Mouse (Mus musculus) stomach, embryonic 14.5 days (tissue): ENCODE measurements around the gene Arf4. TPM values are rescaled to one million over a fixed set of nuclear protein-coding genes. Genes with fewer than 3 reads are reported as not detected.

Source experiments
- ATAC-seq: fragments of 200-750 bp; cut with Nextera tagmentation; 2 replicates; pipeline ENCODE4 v1.8.0; 2017; ENCODE audit warnings: low read depth, moderate TSS enrichment; ENCODE audit not compliant: insufficient number of reproducible peaks, insufficient read depth, low FRiP score
- H3K27ac ChIP-seq: fragments of 300-500 bp; sonication (generic); 2 replicates; pipeline ENCODE4 v1.5.1; 2014; ENCODE audit warnings: mild to moderate bottlenecking, low read length, moderate library complexity, mixed read lengths
- H3K27me3 ChIP-seq: fragments of 300-500 bp; sonication (generic); 2 replicates; pipeline ENCODE4 v1.6.1; 2014; ENCODE audit warnings: low read length, control low read depth, mixed read lengths; ENCODE audit not compliant: control insufficient read depth, insufficient read depth
- H3K36me3 ChIP-seq: fragments of 300-500 bp; sonication (generic); 2 replicates; pipeline ENCODE4 v1.6.1; 2014; ENCODE audit warnings: mild to moderate bottlenecking, control low read depth, low read length, moderate library complexity, mixed read lengths; ENCODE audit not compliant: control insufficient read depth, insufficient read depth
- H3K4me1 ChIP-seq: fragments of 300-500 bp; sonication (generic); 2 replicates; pipeline ENCODE4 v1.6.1; 2014; ENCODE audit warnings: low read length, control low read depth, mixed read lengths; ENCODE audit not compliant: control insufficient read depth, insufficient read depth
- H3K4me2 ChIP-seq: fragments of 300-500 bp; sonication (generic); replicated peaks from 2 replicates; pipeline ENCODE4 v1.6.1; 2014; ENCODE audit warnings: low read depth, low read length, control low read depth
- H3K4me3 ChIP-seq: fragments of 300-500 bp; sonication (generic); 2 replicates; pipeline ENCODE4 v1.5.1; 2014; ENCODE audit warnings: low read depth, low read length, control low read depth
- H3K9ac ChIP-seq: fragments of 300-500 bp; sonication (generic); replicated peaks from 2 replicates; pipeline ENCODE4 v1.6.1; 2014; ENCODE audit warnings: low read depth, mild to moderate bottlenecking, control low read depth, low read length, moderate library complexity, mixed read lengths
- H3K9me3 ChIP-seq: fragments of 300-500 bp; sonication (generic); 2 replicates; pipeline ENCODE4 v1.6.1; 2016; ENCODE audit warnings: low read depth, low read length, control low read depth; ENCODE audit not compliant: control insufficient read depth
- WGBS: fragments of 180-500 bp; shearing (Covaris S2); extraction: QIAGEN DNeasy Blood & Tissue Kit; methylation state at CpG from one replicate; pipeline ENCODE4 v1.1.7; 2014; 5-methylcytosine and 5-hydroxymethylcytosine counted together
- polyA plus RNA-seq: library from polyadenylated mRNA; unstranded; fragments of >200 nt; fragmentation: Nextera tagmentation; extraction: Ambion mirVana; gene quantifications from 2 replicates; pipeline ENCODE4 v1.2.1, GENCODE M21; 2014

Gene Arf4
- polyA plus RNA-seq: 666 and 710 TPM in 2 replicates

- Histone ChIP-seq H3K4me1 (peaks cover 6% of the 10 kb centered on the region; the same call in 1 of the 2 replicates), H3K4me3 (peak within 1 kb of the TSS; percentile 97), H3K9me3 (no peaks in the 10 kb centered on the region), H3K9ac (peak within 1 kb of the TSS; percentile 91), H3K4me2 (peak within 1 kb of the TSS; percentile 63), H3K36me3 (no peaks in the 10 kb centered on the region), H3K27me3 (no peaks in the 10 kb centered on the region), H3K27ac (peak within 1 kb of the TSS; percentile 98)
- ATAC-seq: peak; percentile 99
- under 1% methylated on average over 83 of the region's 83 CpGs for WGBS
These were observed at the start of gene Arf4 for GRCm38 (mm10) chr14:26637851-26638707. Gene Arf4 (plus strand): TSS chr14:26638074.

GRCm38 (mm10) chr14:26591353-26591752, 46.5 kb upstream of the Arf4 start:
- H3K36me3 ChIP-seq: peaks cover 3% of the 10 kb centered on the region; the same call in 1 of the 2 replicates
- H3K27ac ChIP-seq: no peak overlapping the region
- H3K27me3 ChIP-seq: no peaks in the 10 kb centered on the region
- no peak overlapping the region for H3K9ac ChIP-seq
- no peak for ATAC-seq
- H3K4me2 ChIP-seq: no peak overlapping the region
- no peaks in the 10 kb centered on the region for H3K9me3 ChIP-seq
- H3K4me3 ChIP-seq: no peak overlapping the region
- H3K4me1 ChIP-seq: 0 out of 2 replicates have a peak, but pooled peaks cover 1% of the 10 kb centered on the region

DNA sequence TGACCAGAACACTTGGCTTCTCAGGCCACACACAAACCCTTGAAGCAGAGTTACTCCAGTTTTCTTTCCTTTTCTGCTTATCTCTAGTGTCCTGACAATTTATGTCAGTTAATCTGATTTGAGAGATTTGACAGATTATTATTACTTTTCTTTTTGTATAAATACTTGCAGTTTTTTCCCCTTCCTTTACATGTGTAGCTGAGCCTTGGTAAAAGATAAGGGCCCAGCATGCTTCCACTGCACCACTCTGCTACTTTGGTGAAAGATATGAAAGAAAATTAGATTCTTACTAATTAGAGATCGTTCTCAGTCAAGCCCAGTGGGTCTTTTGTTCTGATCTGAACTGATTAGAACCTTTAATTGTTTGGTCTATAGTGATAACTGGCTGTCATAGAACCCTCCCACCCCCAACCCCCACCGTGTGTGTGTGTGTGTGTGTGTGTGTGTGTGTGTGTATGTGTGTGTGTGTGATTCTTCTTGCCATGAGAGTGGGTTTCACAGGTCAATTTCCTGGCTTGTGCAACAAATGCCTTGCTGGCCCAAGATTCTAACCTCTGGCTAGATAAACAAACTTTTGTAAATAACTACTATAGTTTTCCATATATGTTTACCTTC, 44.5 kb upstream of the Arf4 start:
- Histone ChIP-seq H3K9me3 (no peaks in the 10 kb centered on the region; the same call in 1 of the 2 replicates), H3K27ac (no peak overlapping the region), H3K4me1 (no peaks in the 10 kb centered on the region), H3K4me3 (no peak overlapping the region), H3K27me3 (no peaks in the 10 kb centered on the region), H3K9ac (no peak overlapping the region), H3K36me3 (peaks cover 9% of the 10 kb centered on the region), H3K4me2 (no peak overlapping the region)
- WGBS: 41% methylated on average over 2 of the region's 2 CpGs
- ATAC-seq: no peak

- 86% methylated on average over 7 of the region's 7 CpGs for WGBS
- H3K27me3 ChIP-seq: no peaks in the 10 kb centered on the region
- H3K4me3 ChIP-seq: no peak overlapping the region
These were observed 42.7 kb upstream of the Arf4 start for GRCm38 (mm10) chr14:26595167-26595566.

DNA sequence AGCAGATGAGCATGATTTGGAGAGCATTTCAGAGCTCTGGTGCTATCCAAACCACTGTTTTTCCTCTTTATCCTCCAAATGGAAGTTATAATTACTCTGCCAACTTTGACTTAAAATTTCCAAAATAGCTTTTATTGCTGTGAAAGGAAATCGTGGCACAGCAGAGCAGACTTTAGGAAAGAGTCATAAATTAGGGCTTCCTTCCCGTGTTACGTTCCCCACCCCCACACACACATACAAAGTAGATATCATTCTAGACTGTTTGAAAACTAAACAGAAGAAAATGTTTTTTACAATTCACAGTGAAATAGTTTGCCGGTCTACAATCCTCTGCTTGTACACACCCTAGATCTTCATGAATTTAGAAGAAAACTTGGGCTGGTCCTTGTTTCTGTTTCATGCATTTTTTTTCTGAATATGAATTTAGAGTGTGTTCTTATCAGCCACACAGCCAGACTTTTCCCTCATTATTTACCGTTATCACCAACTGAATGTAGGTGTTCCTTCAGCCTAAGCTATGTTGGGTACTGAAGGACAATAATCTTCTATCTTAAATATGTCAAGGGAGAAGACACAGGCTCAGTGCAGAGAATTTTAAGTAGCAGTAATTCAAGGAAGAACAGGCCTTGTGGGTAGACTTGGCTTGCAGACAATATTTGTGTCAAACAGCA, 42.0 kb upstream of the Arf4 start:
- 67% methylated on average over 5 of the region's 5 CpGs for WGBS
- Histone ChIP-seq H3K9me3 (no peaks in the 10 kb centered on the region; the same call in 1 of the 2 replicates), H3K27ac (no peak overlapping the region), H3K4me1 (no peaks in the 10 kb centered on the region), H3K27me3 (no peaks in the 10 kb centered on the region), H3K4me2 (no peak overlapping the region), H3K9ac (no peak overlapping the region), H3K4me3 (no peak overlapping the region), H3K36me3 (peaks cover 18% of the 10 kb centered on the region)
- ATAC-seq: no peak

More at GRCm38 (mm10) chr14:26595167-26595566, 42.7 kb upstream of the Arf4 start:
- ATAC-seq: no peak
- Histone ChIP-seq H3K9me3 (no peaks in the 10 kb centered on the region; the same call in 1 of the 2 replicates), H3K4me2 (no peak overlapping the region), H3K9ac (no peak overlapping the region), H3K27ac (no peak overlapping the region), H3K36me3 (peaks cover 15% of the 10 kb centered on the region), H3K4me1 (no peaks in the 10 kb centered on the region)

DNA sequence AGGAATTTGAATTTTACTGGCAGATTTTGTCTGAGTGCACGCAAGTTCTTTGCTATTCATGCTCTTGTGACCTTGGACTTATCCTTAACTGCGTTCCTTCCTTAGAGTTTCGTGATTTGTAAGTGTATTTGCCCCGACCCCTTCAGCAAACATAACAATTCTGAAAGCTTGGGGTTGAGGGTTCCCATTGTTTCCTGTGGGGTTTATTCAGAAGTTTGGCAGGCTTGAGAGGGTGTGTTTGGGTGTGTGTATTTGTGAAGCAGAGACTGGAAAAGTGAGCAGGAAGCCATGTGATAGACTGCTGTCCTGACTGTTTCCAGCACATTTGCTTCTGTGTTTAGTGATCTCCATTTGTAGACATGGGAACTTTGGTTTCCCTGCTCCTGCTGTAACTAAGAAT, 32.5 kb upstream of the Arf4 start:
- Histone ChIP-seq H3K4me1 (no peaks in the 10 kb centered on the region), H3K9ac (no peak overlapping the region), H3K36me3 (peaks cover 53% of the 10 kb centered on the region), H3K27ac (peak overlapping the region; percentile 39; the same call in 1 of the 2 replicates), H3K27me3 (no peaks in the 10 kb centered on the region), H3K4me3 (no peak overlapping the region), H3K4me2 (no peak overlapping the region), H3K9me3 (no peaks in the 10 kb centered on the region)
- WGBS: 61% methylated on average over 4 of the region's 4 CpGs
- peak; percentile 61 for ATAC-seq

GRCm38 (mm10) chr14:26609674-26610073, 28.2 kb upstream of the Arf4 start:
- Histone ChIP-seq H3K4me3 (no peak overlapping the region), H3K9ac (no peak overlapping the region), H3K27me3 (no peaks in the 10 kb centered on the region), H3K27ac (no peak overlapping the region), H3K4me1 (no peaks in the 10 kb centered on the region), H3K4me2 (no peak overlapping the region), H3K36me3 (peaks cover 60% of the 10 kb centered on the region), H3K9me3 (no peaks in the 10 kb centered on the region)
- ATAC-seq: no peak
- 96% methylated on average over 1 of the region's 1 CpGs for WGBS

- ATAC-seq: no peak
- Histone ChIP-seq H3K9me3 (no peaks in the 10 kb centered on the region), H3K27me3 (no peaks in the 10 kb centered on the region), H3K4me2 (no peak overlapping the region), H3K36me3 (peaks cover 57% of the 10 kb centered on the region), H3K4me3 (no peak overlapping the region), H3K9ac (no peak overlapping the region), H3K27ac (no peak overlapping the region), H3K4me1 (no peaks in the 10 kb centered on the region)
- WGBS: 93% methylated on average over 4 of the region's 4 CpGs
These were observed 27.2 kb upstream of the Arf4 start for GRCm38 (mm10) chr14:26610689-26611088.
